Mouse (Mus musculus) embryonic fibroblast, embryonic 13.5 days (primary cell): ENCODE results near the gene Spns2.

ENCODE experiments used
- CTCF ChIP-seq: IDR thresholded peaks from 2 replicates; pipeline ENCODE4 v1.5.1; 2011; ENCODE audit warnings: mild to moderate bottlenecking, control low read depth, low read length, moderate library complexity, borderline replicate concordance; ENCODE audit not compliant: insufficient read depth
- POLR2A ChIP-seq: IDR thresholded peaks from 2 replicates; pipeline ENCODE4 v1.6.1; 2011; ENCODE audit warnings: low read depth, mild to moderate bottlenecking, control low read depth, low read length, moderate library complexity

DNA sequence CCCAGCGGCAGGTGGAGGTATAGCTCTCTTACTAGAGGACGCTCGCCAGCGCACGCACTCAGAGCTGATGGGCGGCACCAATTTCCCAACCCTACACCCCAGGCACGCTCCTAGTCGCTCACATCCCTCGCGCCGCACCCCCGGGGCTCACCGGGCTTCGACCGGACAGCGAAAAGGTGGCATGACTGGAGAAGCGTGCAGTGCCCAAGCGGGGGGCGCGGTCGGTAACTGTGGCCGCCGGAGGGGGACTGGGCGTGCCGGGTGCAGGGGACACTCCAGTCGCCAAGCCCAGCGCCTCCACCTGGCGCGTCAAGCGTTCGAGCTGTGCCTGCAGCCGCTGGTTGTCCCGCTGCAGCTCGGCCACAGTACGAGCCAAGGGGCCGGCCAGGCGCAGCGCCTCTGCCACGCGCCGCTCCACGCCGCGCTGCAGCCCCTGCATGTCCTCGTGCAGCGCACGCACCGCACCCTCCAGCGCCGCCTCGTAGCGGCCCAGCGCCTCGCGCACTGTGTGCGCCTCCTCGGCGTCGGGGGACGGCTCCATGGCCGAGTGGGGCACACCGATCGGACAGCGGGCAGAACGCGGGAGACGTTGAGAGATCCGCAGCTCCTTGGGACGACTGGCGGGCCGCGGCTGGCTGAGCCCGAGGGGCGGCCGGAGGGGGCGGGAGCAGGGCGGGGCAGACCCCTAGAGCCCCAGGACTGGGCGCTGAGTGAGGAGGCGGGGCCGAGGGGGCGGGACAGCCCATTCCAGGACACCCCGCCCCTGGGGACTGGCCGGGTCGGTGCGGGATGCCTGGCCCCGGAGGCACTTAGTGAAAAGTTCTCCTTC, 78.4 kb downstream of the Spns2 start, which contains the start of gene Smtnl2:
- peak; percentile 33; the same call in 1 of the 2 replicates for TF ChIP-seq POLR2A
- no peak for TF ChIP-seq CTCF
